Mouse (Mus musculus) layer of hippocampus, adult 2 months (tissue): ENCODE data around the gene Vmn1r196. TPM values are rescaled to one million over a fixed set of nuclear protein-coding genes. Genes with fewer than 3 reads are reported as not detected.
"Not testable (repeated sequence)": the region's sequence is repeated elsewhere in the genome, so short reads cannot be mapped to it uniquely, and the experiment has no call there.

Source experiments
- DNase-seq, 2 experiments: peaks; one replicate each; pipeline ENCODE4 v3.0.0; 2022; ENCODE audit warnings: low spot score in 2 of 2
- H3K27ac ChIP-seq: fragments of 200-600 bp; 2 replicates; pipeline ENCODE4 v1.8.1; 2022
- H3K4me3 ChIP-seq: fragments of 200-600 bp; 2 replicates; pipeline ENCODE4 v1.8.1; 2022; ENCODE audit warnings: mild to moderate bottlenecking
- CTCF ChIP-seq: fragments of 200-600 bp; conservative IDR thresholded peaks from 2 replicates; pipeline ENCODE4 v1.8.1; 2022; ENCODE audit warnings: antibody characterized with exemption, mild to moderate bottlenecking, moderate library complexity
- long read RNA-seq, 2 experiments: library from polyadenylated mRNA; stranded (forward); transcript quantifications; one replicate each; pipeline ENCODE4 v2.0.0; 2021; ENCODE audit warnings: borderline mapping rate in 2 of 2
- total RNA-seq, 2 experiments: library from RNA; stranded (reverse); gene quantifications; 2 replicates each; pipeline ENCODE4 v1.2.3; 2021

Vmn1r196 gene
- not detected for total RNA-seq
- long read RNA-seq, experiment 1 = 0 reads
- long read RNA-seq, experiment 2 = 0 reads

DNA sequence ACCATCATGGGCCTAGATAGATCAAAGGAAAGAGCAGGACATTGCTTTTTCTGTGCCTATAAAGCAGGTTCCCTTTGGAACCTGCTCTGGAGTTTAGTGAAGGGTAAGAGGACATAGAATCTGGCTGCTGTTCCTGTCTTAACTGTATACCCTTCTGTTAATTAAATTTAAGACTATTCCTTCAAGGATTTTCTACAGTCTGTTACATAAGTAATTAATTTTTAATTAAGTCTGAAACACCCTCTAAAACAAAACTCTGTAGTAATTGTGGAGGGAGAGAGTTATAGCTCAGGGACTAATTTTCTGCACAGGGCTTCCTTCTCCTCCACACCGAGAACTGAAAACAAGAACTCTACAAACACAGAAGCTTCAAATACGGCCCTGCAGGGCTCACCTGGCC lies at the start of gene Vmn1r196:
Gene Vmn1r196 (plus strand): TSS at position 301 of the 400 bp plus-strand sequence.
- Histone ChIP-seq H3K27ac (no peak within 1 kb of the TSS), H3K4me3 (no peak within 1 kb of the TSS)
- DNase-seq = no peak
- no peak for TF ChIP-seq CTCF

- no peak for DNase-seq
- Histone ChIP-seq H3K27ac (no peak within 1 kb of the TSS), H3K4me3 (no peak within 1 kb of the TSS)
- TF ChIP-seq CTCF = no peak
These were observed 45.8 kb upstream of the Vmn1r196 start, which contains the start of gene Vmn1r194 for GRCm38 (mm10) chr13:22243915-22244314. Gene Vmn1r194 (plus strand): TSS chr13:22244215.

DNA sequence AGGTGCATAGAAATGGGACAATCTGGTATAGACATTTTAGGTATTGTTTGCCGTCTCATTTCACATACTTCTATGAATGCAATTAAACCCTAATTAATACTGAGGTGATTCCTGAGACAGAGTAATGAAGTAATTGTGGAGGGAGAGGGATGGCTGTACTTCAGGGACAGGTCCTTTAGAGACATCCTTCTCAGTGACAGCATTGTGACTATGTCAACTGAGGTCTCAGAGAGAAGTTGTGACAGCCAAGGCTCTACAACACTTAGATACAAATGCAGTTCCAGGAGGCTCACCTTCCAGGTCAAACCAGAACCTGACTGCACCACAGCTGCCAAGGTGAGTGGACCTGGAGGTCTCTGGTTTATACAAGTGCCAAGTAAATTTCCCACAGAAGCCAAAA lies 19.5 kb upstream of the Vmn1r196 start, which contains the start of gene Vmn1r195:
Gene Vmn1r195 (plus strand): TSS at position 301 of the 400 bp plus-strand sequence.
- H3K27ac ChIP-seq, H3K4me3 ChIP-seq, DNase-seq: not testable (repeated sequence)

DNA sequence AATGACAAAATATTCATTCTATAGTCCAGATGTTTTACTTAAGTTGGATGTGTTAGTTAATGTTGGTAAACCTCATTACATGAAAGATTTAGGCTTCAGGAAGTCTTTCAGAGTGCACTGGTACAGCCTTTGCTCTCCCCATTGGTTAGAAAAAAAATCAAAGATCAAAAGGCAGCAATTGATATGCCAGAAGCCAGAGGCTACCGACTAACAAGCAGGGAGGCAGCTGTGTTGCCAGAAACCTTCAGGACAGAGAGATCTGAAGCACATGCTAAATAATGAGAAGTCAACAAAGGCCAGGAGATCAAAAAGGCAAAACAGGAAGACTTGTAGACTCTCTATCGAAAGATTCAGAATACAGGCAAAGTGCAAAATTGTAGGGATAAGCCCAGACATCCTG lies 18.0 kb upstream of the Vmn1r196 start:
- no peak for TF ChIP-seq CTCF
- no peak for DNase-seq
- Histone ChIP-seq H3K27ac (no peak overlapping the region), H3K4me3 (no peak overlapping the region)

DNA sequence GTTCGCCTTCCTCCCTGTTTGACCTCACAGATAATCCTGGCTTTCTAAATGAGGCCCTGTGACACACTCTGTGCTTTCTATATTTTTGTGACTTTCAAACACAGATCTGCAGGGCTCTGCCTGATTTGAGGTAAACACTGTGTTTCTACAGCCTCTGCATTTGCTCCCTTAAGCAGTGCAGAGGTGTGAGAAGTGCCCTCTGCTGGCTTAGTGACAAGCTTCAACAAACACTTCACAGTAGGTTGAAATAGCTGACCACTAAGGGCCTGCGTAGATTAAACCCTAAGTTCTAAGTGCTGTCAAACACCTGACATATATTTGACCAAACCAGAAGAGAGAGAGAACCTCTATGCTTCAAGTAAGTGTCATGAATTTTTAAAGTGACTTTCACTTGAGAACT lies 5.1 kb upstream of the Vmn1r196 start:
- H3K27ac ChIP-seq = no peak overlapping the region
- 0 out of 2 replicates have a peak, but pooled peaks have one; percentile 4 for TF ChIP-seq CTCF
- no peak overlapping the region for H3K4me3 ChIP-seq
- no peak for DNase-seq

DNA sequence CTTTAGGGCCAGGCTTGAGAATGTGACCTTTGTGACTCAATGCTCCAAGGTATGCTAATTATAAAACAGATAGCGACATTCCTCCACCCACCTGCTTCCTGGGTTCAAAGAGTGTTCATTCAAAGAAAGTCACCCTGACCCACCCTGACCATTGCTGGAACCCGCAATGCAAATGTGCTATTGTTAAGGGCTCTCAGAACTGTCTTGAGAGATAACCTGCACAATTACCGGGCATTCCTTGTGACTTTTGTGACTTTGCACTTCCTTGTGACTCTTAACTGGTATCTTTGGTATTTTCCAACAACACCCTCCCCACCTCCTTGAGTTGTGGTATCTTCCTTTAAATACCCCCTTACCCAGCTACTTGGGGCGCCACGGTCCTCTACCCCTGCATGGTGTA lies 18.4 kb downstream of the Vmn1r196 start:
- DNase-seq, H3K27ac ChIP-seq, H3K4me3 ChIP-seq: not testable (repeated sequence)

DNA sequence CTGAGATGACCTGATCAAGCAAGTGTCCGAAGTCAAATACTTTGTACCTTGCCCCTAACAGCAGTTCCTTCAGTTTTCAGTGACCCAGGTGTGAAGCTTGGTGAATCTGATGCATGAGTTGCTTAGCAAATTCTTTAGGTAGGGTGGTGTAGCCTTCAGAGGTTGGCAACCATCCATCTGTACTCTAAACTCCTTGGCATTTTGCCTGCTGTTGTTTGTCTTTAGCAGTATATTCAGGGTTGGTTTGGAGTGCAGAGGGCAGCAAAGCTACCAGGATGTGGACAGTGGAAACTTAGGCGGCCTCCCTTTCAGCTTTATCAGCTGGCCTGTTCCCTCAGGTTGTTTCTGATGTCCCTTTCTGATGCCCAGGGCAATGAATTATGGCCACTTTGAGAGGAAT lies 25.6 kb downstream of the Vmn1r196 start:
- Histone ChIP-seq H3K4me3 (no peak overlapping the region), H3K27ac (no peak overlapping the region)
- no peak for TF ChIP-seq CTCF
- DNase-seq = no peak

DNA sequence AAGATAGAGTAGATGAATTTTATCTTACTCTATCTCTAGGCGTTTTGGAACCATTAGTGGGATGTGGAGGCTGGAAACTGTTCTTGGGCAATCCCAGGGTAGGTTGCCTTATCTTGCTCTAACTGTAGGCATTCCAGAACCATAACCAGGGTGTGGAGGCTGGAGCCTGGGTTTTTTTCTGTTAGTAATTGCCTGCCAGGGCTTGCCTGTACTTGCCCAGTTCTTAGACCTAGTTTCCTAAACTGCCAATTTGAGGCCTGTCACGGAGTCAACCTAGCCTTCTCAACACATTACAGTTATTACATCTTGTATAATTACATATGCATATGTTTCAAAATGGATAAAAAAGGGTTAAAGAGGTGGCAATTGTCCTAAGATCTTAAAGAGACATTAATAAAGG lies 27.6 kb downstream of the Vmn1r196 start:
- TF ChIP-seq CTCF = no peak
- no peak for DNase-seq

DNA sequence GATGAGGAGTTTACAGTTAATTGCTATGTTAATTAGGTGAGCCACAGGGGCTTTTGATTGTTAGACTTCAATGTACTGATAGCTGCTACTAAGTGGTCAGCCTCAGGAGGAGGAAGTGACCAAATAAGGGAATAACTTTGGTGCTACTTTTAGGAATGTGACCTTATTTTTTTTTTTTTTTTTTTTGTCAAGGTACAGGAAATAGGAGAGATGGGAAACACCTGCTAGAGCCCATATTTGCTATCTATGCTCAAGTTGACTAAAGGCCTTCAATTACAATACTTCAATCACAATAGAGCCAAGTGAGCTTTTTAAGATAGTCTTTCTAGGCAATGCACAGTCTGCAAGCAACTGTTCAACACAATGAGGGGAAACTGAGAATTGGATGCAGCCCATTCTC lies 30.4 kb downstream of the Vmn1r196 start:
- no peak for DNase-seq
- Histone ChIP-seq H3K27ac (no peak overlapping the region), H3K4me3 (no peak overlapping the region)
- no peak for TF ChIP-seq CTCF

More for the DNA sequence above, 27.6 kb downstream of the Vmn1r196 start:
- Histone ChIP-seq H3K4me3 (no peak overlapping the region), H3K27ac (no peak overlapping the region)

- no peak within 1 kb of the TSS for H3K27ac ChIP-seq
- TF ChIP-seq CTCF = no peak
- no peak within 1 kb of the TSS for H3K4me3 ChIP-seq
- DNase-seq = no peak
These were observed 34.6 kb downstream of the Vmn1r196 start, which contains the start of gene Vmn1r197 for GRCm38 (mm10) chr13:22324289-22324688. Gene Vmn1r197 (plus strand): TSS chr13:22324589.

GRCm38 (mm10) chr13:22333269-22333668 lies 43.5 kb downstream of the Vmn1r196 start:
- DNase-seq = no peak
- Histone ChIP-seq H3K27ac (no peak overlapping the region), H3K4me3 (no peak overlapping the region)
- TF ChIP-seq CTCF = no peak

- no peak for DNase-seq
- TF ChIP-seq CTCF = no peak
- no peak overlapping the region for H3K27ac ChIP-seq
- no peak overlapping the region for H3K4me3 ChIP-seq
These were observed 45.8 kb downstream of the Vmn1r196 start for GRCm38 (mm10) chr13:22335565-22335964.

Other genes with a start within 250 kb of the Vmn1r196 start
- gene Hist1h4i, start 248.6 kb upstream of the Vmn1r196 start, total RNA-seq = 10 to 100 TPM; 64.2 to 71.7 TPM
- gene Hist1h2ag, start 247.0 kb upstream of the Vmn1r196 start, total RNA-seq = 10 to 100 TPM; 16.5 to 20.6 TPM
- gene Hist1h2bj, start 246.7 kb upstream of the Vmn1r196 start, total RNA-seq = 10 to 100 TPM; 12.9 to 15.9 TPM
- not detected for gene Vmn1r188, start 205.5 kb upstream of the Vmn1r196 start, total RNA-seq
- not detected for gene Vmn1r189, start 184.1 kb upstream of the Vmn1r196 start, total RNA-seq
- not detected for gene Vmn1r191, start 106.0 kb upstream of the Vmn1r196 start, total RNA-seq
- not detected for gene Vmn1r192, start 98.8 kb upstream of the Vmn1r196 start, total RNA-seq
- not detected for gene Vmn1r193, start 66.8 kb upstream of the Vmn1r196 start, total RNA-seq
- not detected for gene Vmn1r194, start 45.7 kb upstream of the Vmn1r196 start, total RNA-seq
- not detected for gene Vmn1r195, start 19.4 kb upstream of the Vmn1r196 start, total RNA-seq
- not detected for gene Vmn1r197, start 34.7 kb downstream of the Vmn1r196 start, total RNA-seq
- not detected for gene Vmn1r198, start 60.4 kb downstream of the Vmn1r196 start, total RNA-seq
- gene Vmn1r199, start 89.9 kb downstream of the Vmn1r196 start, total RNA-seq = not detected
- not detected for gene Vmn1r200, start 100.5 kb downstream of the Vmn1r196 start, total RNA-seq
- gene Vmn1r201, start 182.0 kb downstream of the Vmn1r196 start, total RNA-seq = not detected
- not detected for gene Vmn1r202, start 215.5 kb downstream of the Vmn1r196 start, total RNA-seq
- gene Vmn1r203, start 228.2 kb downstream of the Vmn1r196 start, total RNA-seq = under 1 TPM in 1 of 2 experiments, not detected in 1; 0.05 TPM